Mouse (Mus musculus) neural tube, embryonic 10.5 days (tissue): Measurements from ENCODE around the gene Olfr113.
"Not testable (repeated sequence)": the region's sequence is repeated elsewhere in the genome, so short reads cannot be mapped to it uniquely, and the experiment has no call there.

Source experiments
- DNase-seq: peaks from one replicate; pipeline ENCODE4 v3.0.0-alpha.2; 2017; ENCODE audit warnings: low spot score; ENCODE audit errors: extremely low spot score

The Olfr113 gene

GRCm38 (mm10) chr17:37577563-37577962 is at the start of gene Olfr113:
Gene Olfr113, minus strand, starts transcription at chr17:37577663.
- DNase-seq: no peak

GRCm38 (mm10) chr17:37627009-37627408 is 49.5 kb upstream of the Olfr113 start, which contains the start of the genes Olfr115 and Olfr116:
Gene Olfr115, minus strand, starts transcription at chr17:37627109.
Gene Olfr116, minus strand, starts transcription at chr17:37627199.
- DNase-seq: no peak

GRCm38 (mm10) chr17:37592643-37593042 is 15.2 kb upstream of the Olfr113 start, which contains the start of gene Olfr114:
Gene Olfr114, minus strand, starts transcription at chr17:37592743.
- DNase-seq: no peak

- DNase-seq: no peak
Measured at GRCm38 (mm10) chr17:37569351-37569750, 8.1 kb downstream of the Olfr113 start, which contains the start of gene Olfr112. Gene Olfr112, minus strand, starts transcription at chr17:37569451.

GRCm38 (mm10) chr17:37558913-37559615 is 18.4 kb downstream of the Olfr113 start:
- no peak for DNase-seq

- DNase-seq: no peak
Measured at GRCm38 (mm10) chr17:37543800-37544435, 33.5 kb downstream of the Olfr113 start.

GRCm38 (mm10) chr17:37541454-37542119 is 35.9 kb downstream of the Olfr113 start:
- DNase-seq: no peak

GRCm38 (mm10) chr17:37538416-37538815 is 39.0 kb downstream of the Olfr113 start:
- not testable (repeated sequence) for DNase-seq

GRCm38 (mm10) chr17:37535173-37535572 is 42.3 kb downstream of the Olfr113 start:
- DNase-seq: no peak

- DNase-seq: not testable (repeated sequence)
Measured at GRCm38 (mm10) chr17:37525427-37525826, 52.0 kb downstream of the Olfr113 start.

GRCm38 (mm10) chr17:37524612-37525011 is 52.9 kb downstream of the Olfr113 start:
- not testable (repeated sequence) for DNase-seq
